Mouse (Mus musculus) hindbrain, postnatal 0 days (tissue): ENCODE data around the gene Prdm1. TPM values are rescaled to one million over a fixed set of nuclear protein-coding genes. Genes with fewer than 3 reads are reported as not detected.
A peak's percentile ranks its signal among the peaks of the same experiment; 100 is the strongest.

Experiments used
- ATAC-seq: fragments of 200-750 bp; cut with Nextera tagmentation; 2 replicates; pipeline ENCODE4 v1.8.0; 2017; ENCODE audit warnings: mild to moderate bottlenecking, moderate TSS enrichment, moderate library complexity
- DNase-seq: peaks from one replicate; pipeline ENCODE4 v3.0.0-alpha.2; 2015; ENCODE audit warnings: low spot score
- H3K27ac ChIP-seq: fragments of 300-500 bp; sonication (generic); 2 replicates; pipeline ENCODE4 v1.5.1; 2014; ENCODE audit warnings: mild to moderate bottlenecking
- H3K27me3 ChIP-seq: fragments of 300-500 bp; sonication (generic); 2 replicates; pipeline ENCODE4 v1.6.1; 2014; ENCODE audit warnings: low read length, mixed read lengths; ENCODE audit not compliant: insufficient read depth
- H3K36me3 ChIP-seq: fragments of 300-500 bp; sonication (generic); 2 replicates; pipeline ENCODE4 v1.6.1; 2014; ENCODE audit warnings: low read length, mixed read lengths; ENCODE audit not compliant: insufficient read depth
- H3K4me1 ChIP-seq: fragments of 300-500 bp; sonication (generic); 2 replicates; pipeline ENCODE4 v1.6.1; 2014; ENCODE audit warnings: antibody characterized with exemption, low read length, mixed read lengths; ENCODE audit not compliant: insufficient read depth
- H3K4me2 ChIP-seq: fragments of 300-500 bp; sonication (generic); 2 replicates; pipeline ENCODE4 v1.6.1; 2014; ENCODE audit warnings: low read depth, mild to moderate bottlenecking, low read length, moderate library complexity, mixed read lengths
- H3K4me3 ChIP-seq: fragments of 300-500 bp; sonication (generic); 2 replicates; pipeline ENCODE4 v1.5.1; 2014; ENCODE audit warnings: low read length
- H3K9ac ChIP-seq: fragments of 300-500 bp; sonication (generic); replicated peaks from 2 replicates; pipeline ENCODE4 v1.6.1; 2014; ENCODE audit warnings: mild to moderate bottlenecking, low read length, moderate library complexity, mixed read lengths
- H3K9me3 ChIP-seq: fragments of 300-500 bp; sonication (generic); 2 replicates; pipeline ENCODE4 v1.6.1; 2016; ENCODE audit warnings: low read length, mixed read lengths
- CTCF ChIP-seq: IDR thresholded peaks from 2 replicates; pipeline ENCODE4 v1.5.1; 2016; ENCODE audit warnings: antibody characterized with exemption, control low read depth, low read depth
- WGBS: fragments of 180-500 bp; shearing (Covaris S2); extraction: QIAGEN DNeasy Blood & Tissue Kit; methylation state at CpG from one replicate; pipeline ENCODE4 v1.1.7; 2014; 5-methylcytosine and 5-hydroxymethylcytosine counted together
- polyA plus RNA-seq: library from polyadenylated mRNA; unstranded; fragments of >200 nt; fragmentation: Nextera tagmentation; extraction: Ambion mirVana; gene quantifications from 2 replicates; pipeline ENCODE4 v1.2.1, GENCODE M21; 2015
- total RNA-seq: library from RNA; depleted of rRNA; stranded (reverse); fragments of >200 nt; gene quantifications from 2 replicates; pipeline ENCODE4 v1.2.3, GENCODE M21; 2014

Gene Prdm1
- total and polyA plus RNA-seq, 2 experiments from 2014 or later, result 0.44 to 0.63 TPM

- H3K9me3 ChIP-seq, result no peaks in the 10 kb centered on the region
- no peak for TF ChIP-seq CTCF
- peak; percentile 49; the same call in 1 of the 2 replicates for ATAC-seq
- WGBS, result 73% methylated on average over 8 of the region's 8 CpGs
- H3K4me1 ChIP-seq, result no peaks in the 10 kb centered on the region
- H3K4me2 ChIP-seq, result no peak overlapping the region
- no peaks in the 10 kb centered on the region for H3K36me3 ChIP-seq
- H3K27me3 ChIP-seq, result no peaks in the 10 kb centered on the region
- H3K4me3 ChIP-seq, result no peak overlapping the region
- H3K27ac ChIP-seq, result no peak overlapping the region
- no peak overlapping the region for H3K9ac ChIP-seq
- DNase-seq, result no peak
These were observed 135.4 kb downstream of the Prdm1 start for GRCm38 (mm10) chr10:44392855-44393254.

GRCm38 (mm10) chr10:44391509-44392290, 136.6 kb downstream of the Prdm1 start:
- H3K4me2 ChIP-seq, result no peak overlapping the region
- no peak overlapping the region for H3K27ac ChIP-seq
- no peaks in the 10 kb centered on the region for H3K36me3 ChIP-seq
- H3K27me3 ChIP-seq, result no peaks in the 10 kb centered on the region
- no peak for TF ChIP-seq CTCF
- WGBS, result 49% methylated on average over 12 of the region's 12 CpGs
- DNase-seq (no peak), ATAC-seq (no peak)
- no peak overlapping the region for H3K9ac ChIP-seq
- no peaks in the 10 kb centered on the region for H3K4me1 ChIP-seq
- no peaks in the 10 kb centered on the region for H3K9me3 ChIP-seq
- H3K4me3 ChIP-seq, result no peak overlapping the region

GRCm38 (mm10) chr10:44390286-44390685, 138.0 kb downstream of the Prdm1 start:
- Histone ChIP-seq H3K27ac (no peak overlapping the region), H3K4me2 (no peak overlapping the region), H3K36me3 (no peaks in the 10 kb centered on the region), H3K27me3 (no peaks in the 10 kb centered on the region), H3K9ac (no peak overlapping the region), H3K9me3 (no peaks in the 10 kb centered on the region), H3K4me3 (no peak overlapping the region), H3K4me1 (no peaks in the 10 kb centered on the region)
- DNase-seq (no peak), ATAC-seq (no peak)
- no peak for TF ChIP-seq CTCF
- WGBS, result 81% methylated on average over 5 of the region's 5 CpGs

- no peak for TF ChIP-seq CTCF
- DNase-seq, result no peak
- Histone ChIP-seq H3K36me3 (no peaks in the 10 kb centered on the region), H3K4me2 (no peak overlapping the region), H3K4me1 (no peaks in the 10 kb centered on the region), H3K9me3 (no peaks in the 10 kb centered on the region), H3K27me3 (no peaks in the 10 kb centered on the region), H3K9ac (no peak overlapping the region), H3K4me3 (no peak overlapping the region), H3K27ac (no peak overlapping the region)
- no peak for ATAC-seq
- 67% methylated on average over 11 of the region's 11 CpGs for WGBS
These were observed 139.5 kb downstream of the Prdm1 start for GRCm38 (mm10) chr10:44388706-44389233.
